Mouse (Mus musculus) C2C12 (cell line): ENCODE results near the gene Serp2.

Experiments used
- CEBPB ChIP-seq: IDR thresholded peaks from one replicate; pipeline ENCODE4 v1.6.1; 2011; ENCODE audit warnings: low read depth, mild to moderate bottlenecking, control low read depth, moderate library complexity
- CTCF ChIP-seq: IDR thresholded peaks from one replicate; pipeline ENCODE4 v1.5.1; 2011; ENCODE audit not compliant: control insufficient read depth, insufficient read depth, insufficient read length
- FOSL1 ChIP-seq: IDR thresholded peaks from one replicate; pipeline ENCODE4 v1.8.0; 2011; ENCODE audit warnings: mild to moderate bottlenecking, low read length; ENCODE audit not compliant: poor library complexity, insufficient read depth, severe bottlenecking
- MAX ChIP-seq: IDR thresholded peaks from one replicate; pipeline ENCODE4 v1.6.1; 2011; ENCODE audit warnings: mild to moderate bottlenecking, control low read depth
- MYOD1 ChIP-seq: IDR thresholded peaks from one replicate; pipeline ENCODE4 v1.6.1; 2011; ENCODE audit warnings: low read depth; ENCODE audit not compliant: control insufficient read depth, insufficient read length
- MYOG ChIP-seq: IDR thresholded peaks from one replicate; pipeline ENCODE4 v1.6.1; 2011; ENCODE audit not compliant: control insufficient read depth, insufficient read length; ENCODE audit errors: extremely low read depth
- USF1 ChIP-seq: IDR thresholded peaks from one replicate; pipeline ENCODE4 v1.6.1; 2011; ENCODE audit warnings: low read depth, mild to moderate bottlenecking, control low read depth, moderate library complexity

DNA sequence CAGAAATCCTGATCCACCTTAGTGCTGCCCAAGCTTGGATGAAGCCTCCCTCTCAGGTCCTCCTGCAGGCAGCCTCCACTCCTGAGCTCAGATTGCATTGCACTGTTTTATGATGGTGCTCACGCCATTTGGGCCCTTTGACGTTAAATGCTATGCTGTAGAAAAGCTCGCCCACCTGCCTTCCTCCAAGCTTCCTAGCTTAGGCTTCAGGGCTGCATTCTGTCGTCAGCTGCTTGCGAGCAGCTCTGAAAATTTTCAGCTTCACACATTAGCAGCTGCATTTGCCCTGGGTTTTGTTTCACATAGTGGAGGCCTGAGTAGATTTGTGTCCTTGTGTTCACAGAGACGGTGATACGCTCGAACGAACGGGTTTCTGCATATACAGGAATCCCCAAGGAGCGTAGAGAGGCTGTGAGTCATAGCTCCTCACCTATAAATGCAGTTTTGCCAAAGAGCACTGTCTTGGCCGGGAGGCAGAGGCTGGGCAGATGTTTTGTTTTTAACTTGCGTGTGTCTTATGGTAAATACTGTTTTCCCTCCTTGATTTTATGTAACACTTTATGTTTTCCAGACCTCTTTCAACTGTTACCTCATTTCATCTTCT is 49.3 kb upstream of the Serp2 start:
- no peak for TF ChIP-seq CTCF
- no peak for TF ChIP-seq MAX
- no peak for TF ChIP-seq USF1
- TF ChIP-seq CEBPB: no peak
- no peak for TF ChIP-seq MYOD1
- TF ChIP-seq FOSL1: no peak
- TF ChIP-seq MYOG: no peak
